Mouse (Mus musculus) neural tube, embryonic 14.5 days (tissue): Measurements from ENCODE around the gene Necab3. TPM values are rescaled to one million over a fixed set of nuclear protein-coding genes. Genes with fewer than 3 reads are reported as not detected.

ENCODE experiments used
- ATAC-seq: fragments of 200-750 bp; cut with Nextera tagmentation; 2 replicates; pipeline ENCODE4 v1.8.0; 2017; ENCODE audit warnings: low read depth, mild to moderate bottlenecking, moderate TSS enrichment, moderate library complexity
- H3K27ac ChIP-seq: fragments of 300-500 bp; sonication (generic); 2 replicates; pipeline ENCODE4 v1.5.1; 2014; ENCODE audit warnings: low read depth, mild to moderate bottlenecking, control low read depth, low read length, moderate library complexity, mixed read lengths
- H3K27me3 ChIP-seq: fragments of 300-500 bp; sonication (generic); 2 replicates; pipeline ENCODE4 v1.6.1; 2014; ENCODE audit warnings: low read length; ENCODE audit not compliant: control insufficient read depth, insufficient read depth
- H3K36me3 ChIP-seq: fragments of 300-500 bp; sonication (generic); 2 replicates; pipeline ENCODE4 v1.6.1; 2014; ENCODE audit warnings: low read length, mixed read lengths; ENCODE audit not compliant: control insufficient read depth, insufficient read depth
- H3K4me1 ChIP-seq: fragments of 300-500 bp; sonication (generic); 2 replicates; pipeline ENCODE4 v1.6.1; 2014; ENCODE audit warnings: low read length; ENCODE audit not compliant: control insufficient read depth, insufficient read depth
- H3K4me2 ChIP-seq: fragments of 300-500 bp; sonication (generic); 2 replicates; pipeline ENCODE4 v1.6.1; 2014; ENCODE audit warnings: mild to moderate bottlenecking, low read depth, low read length, control low read depth
- H3K4me3 ChIP-seq: fragments of 300-500 bp; sonication (generic); 2 replicates; pipeline ENCODE4 v1.5.1; 2014; ENCODE audit warnings: low read depth, low read length, control low read depth, mixed read lengths
- H3K9ac ChIP-seq: fragments of 300-500 bp; sonication (generic); replicated peaks from 2 replicates; pipeline ENCODE4 v1.6.1; 2014; ENCODE audit warnings: low read depth, mild to moderate bottlenecking, control low read depth, low read length, mixed read lengths
- H3K9me3 ChIP-seq: fragments of 300-500 bp; sonication (generic); 2 replicates; pipeline ENCODE4 v1.6.1; 2016; ENCODE audit warnings: low read length; ENCODE audit not compliant: control insufficient read depth
- WGBS: fragments of 180-500 bp; shearing (Covaris S2); extraction: QIAGEN DNeasy Blood & Tissue Kit; methylation state at CpG from one replicate; pipeline ENCODE4 v1.1.7; 2014; 5-methylcytosine and 5-hydroxymethylcytosine counted together
- polyA plus RNA-seq: library from polyadenylated mRNA; unstranded; fragments of >200 nt; fragmentation: Nextera tagmentation; extraction: Ambion mirVana; gene quantifications from 2 replicates; pipeline ENCODE4 v1.2.1, GENCODE M21; 2014

Necab3 gene
- polyA plus RNA-seq, 1 experiment from 2014 or later: 16.8 TPM

DNA sequence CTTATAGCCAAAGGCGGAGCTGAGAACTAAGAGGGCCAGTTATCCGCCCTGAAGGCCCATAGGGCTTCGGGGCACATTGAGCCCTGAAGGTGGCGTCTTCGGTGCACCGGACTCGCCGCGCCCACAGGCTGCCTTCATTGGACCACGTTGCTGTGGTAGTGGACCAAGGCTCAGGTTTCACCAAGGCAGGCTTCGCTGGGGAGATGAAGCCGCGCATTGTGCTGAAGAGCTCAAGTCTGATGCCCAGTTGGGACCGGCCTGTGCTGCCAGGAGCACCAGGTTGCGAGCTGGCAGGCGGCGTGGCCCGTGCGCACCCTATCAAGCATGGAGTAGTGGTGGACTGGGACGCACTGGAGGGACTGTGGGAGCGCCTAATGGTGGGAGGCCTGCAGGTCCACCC is 6.8 kb downstream of the Necab3 start:
- H3K4me3 ChIP-seq: no peak overlapping the region

DNA sequence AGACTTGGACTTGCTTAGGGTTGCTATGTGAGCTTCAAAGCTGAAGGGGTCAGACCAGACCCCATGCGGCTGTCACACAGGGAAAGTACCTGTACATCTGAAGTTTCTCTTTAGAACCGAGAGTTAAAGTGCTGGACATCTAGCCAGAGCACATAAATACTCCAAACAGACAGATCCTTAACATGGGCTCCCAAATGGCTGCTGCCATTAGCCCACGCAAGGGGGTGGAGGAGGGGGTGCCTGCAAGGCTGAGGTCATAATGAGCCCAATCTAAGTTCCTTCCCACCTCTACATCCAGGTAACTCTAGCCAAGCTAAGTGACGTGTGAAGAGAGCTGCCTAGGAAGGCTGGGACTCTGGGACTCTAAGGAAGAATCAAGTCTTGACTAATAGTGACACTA is 7.2 kb downstream of the Necab3 start, which contains the start of gene Actl10:
Gene Actl10 (plus strand): TSS at position 301 of the 400 bp plus-strand sequence.
- Histone ChIP-seq H3K4me1 (peaks cover 9% of the 10 kb centered on the region; the same call in 1 of the 2 replicates), H3K9ac (no peak within 1 kb of the TSS), H3K27me3 (peaks cover 2% of the 10 kb centered on the region; the same call in 1 of the 2 replicates), H3K27ac (peak within 1 kb of the TSS; percentile 35; the same call in 1 of the 2 replicates), H3K4me3 (no peak within 1 kb of the TSS), H3K4me2 (peak within 1 kb of the TSS; percentile 4; the same call in 1 of the 2 replicates), H3K36me3 (no peaks in the 10 kb centered on the region), H3K9me3 (no peaks in the 10 kb centered on the region)
- WGBS: 86% methylated on average over 4 of the region's 4 CpGs
- no peak for ATAC-seq

More for the DNA sequence above, 6.8 kb downstream of the Necab3 start:
- Histone ChIP-seq H3K9ac (no peak overlapping the region), H3K36me3 (no peaks in the 10 kb centered on the region), H3K27me3 (peaks cover 2% of the 10 kb centered on the region; the same call in 1 of the 2 replicates), H3K4me1 (peaks cover 9% of the 10 kb centered on the region; the same call in 1 of the 2 replicates), H3K9me3 (no peaks in the 10 kb centered on the region), H3K27ac (no peak overlapping the region), H3K4me2 (peak overlapping the region; percentile 4; the same call in 1 of the 2 replicates)
- ATAC-seq: no peak
- WGBS: 40% methylated on average over 21 of the region's 21 CpGs

GRCm38 (mm10) chr2:154550937-154551336 is 7.8 kb downstream of the Necab3 start:
- Histone ChIP-seq H3K9me3 (no peaks in the 10 kb centered on the region), H3K9ac (no peak overlapping the region), H3K27me3 (peaks cover 2% of the 10 kb centered on the region; the same call in 1 of the 2 replicates), H3K27ac (no peak overlapping the region), H3K4me1 (peaks cover 9% of the 10 kb centered on the region; the same call in 1 of the 2 replicates), H3K4me3 (no peak overlapping the region), H3K36me3 (no peaks in the 10 kb centered on the region), H3K4me2 (no peak overlapping the region)
- no peak for ATAC-seq
- whole genome bisulfite sequencing: 82% methylated on average over 2 of the region's 2 CpGs

GRCm38 (mm10) chr2:154549886-154550189 is 8.9 kb downstream of the Necab3 start:
- H3K27ac ChIP-seq: no peak overlapping the region
- ATAC-seq: no peak
- H3K9me3 ChIP-seq: no peaks in the 10 kb centered on the region
- peak overlapping the region; percentile 85 for H3K4me2 ChIP-seq
- H3K4me3 ChIP-seq: peak overlapping the region; percentile 37
- no peaks in the 10 kb centered on the region for H3K36me3 ChIP-seq
- H3K9ac ChIP-seq: no peak overlapping the region
- 13% methylated on average over 19 of the region's 20 CpGs for WGBS
- peaks cover 2% of the 10 kb centered on the region; the same call in 1 of the 2 replicates for H3K27me3 ChIP-seq
- peaks cover 9% of the 10 kb centered on the region; the same call in 1 of the 2 replicates for H3K4me1 ChIP-seq

GRCm38 (mm10) chr2:154549127-154549885 is 9.4 kb downstream of the Necab3 start:
- H3K4me1 ChIP-seq: peaks cover 9% of the 10 kb centered on the region; the same call in 1 of the 2 replicates
- H3K36me3 ChIP-seq: no peaks in the 10 kb centered on the region
- no peak overlapping the region for H3K27ac ChIP-seq
- H3K4me3 ChIP-seq: peak overlapping the region; percentile 37
- H3K9ac ChIP-seq: peak overlapping the region; percentile 54
- H3K4me2 ChIP-seq: peak overlapping the region; percentile 85
- peaks cover 2% of the 10 kb centered on the region; the same call in 1 of the 2 replicates for H3K27me3 ChIP-seq
- ATAC-seq: peak; percentile 68
- WGBS: 4% methylated on average over 39 of the region's 48 CpGs
- no peaks in the 10 kb centered on the region for H3K9me3 ChIP-seq

DNA sequence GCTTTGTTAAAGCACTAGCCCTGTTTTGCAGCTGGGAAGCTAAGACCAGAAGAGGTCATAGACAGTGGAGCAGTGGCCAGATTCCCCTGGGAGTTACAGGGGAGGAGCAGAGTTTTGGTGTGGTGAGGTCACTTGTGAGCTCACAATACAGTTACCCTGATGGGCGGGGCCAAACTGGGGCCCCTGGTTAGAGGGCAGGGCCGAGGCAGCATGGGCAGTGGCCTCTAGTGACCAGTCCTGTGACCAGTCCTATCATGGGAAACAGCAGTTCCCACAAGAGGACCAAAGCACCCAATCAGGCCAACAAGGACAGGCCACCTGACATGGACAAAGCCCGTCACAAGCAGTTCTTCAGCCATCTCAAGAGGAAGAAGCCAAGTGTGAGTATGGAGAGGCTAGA is 10.0 kb downstream of the Necab3 start:
- Histone ChIP-seq H3K4me2 (no peak overlapping the region), H3K27me3 (peaks cover 2% of the 10 kb centered on the region; the same call in 1 of the 2 replicates), H3K4me3 (no peak overlapping the region), H3K4me1 (peaks cover 9% of the 10 kb centered on the region; the same call in 1 of the 2 replicates), H3K9me3 (no peaks in the 10 kb centered on the region), H3K36me3 (no peaks in the 10 kb centered on the region), H3K9ac (no peak overlapping the region), H3K27ac (no peak overlapping the region)
- no peak for ATAC-seq
- WGBS: 41% methylated on average over 3 of the region's 3 CpGs

GRCm38 (mm10) chr2:154546711-154547110 is 12.0 kb downstream of the Necab3 start, which contains the start of gene 1700003F12Rik:
Gene 1700003F12Rik, plus strand, starts transcription at chr2:154547085.
- Histone ChIP-seq H3K4me2 (no peak within 1 kb of the TSS), H3K36me3 (no peaks in the 10 kb centered on the region), H3K4me1 (peaks cover 5% of the 10 kb centered on the region; the same call in 1 of the 2 replicates), H3K27ac (no peak within 1 kb of the TSS), H3K4me3 (no peak within 1 kb of the TSS), H3K9me3 (no peaks in the 10 kb centered on the region), H3K9ac (no peak within 1 kb of the TSS), H3K27me3 (peaks cover 2% of the 10 kb centered on the region; the same call in 1 of the 2 replicates)
- no peak for ATAC-seq
- 90% methylated on average over 10 of the region's 10 CpGs for WGBS

- no peaks in the 10 kb centered on the region for H3K36me3 ChIP-seq
Measured at GRCm38 (mm10) chr2:154543567-154544347, 14.9 kb downstream of the Necab3 start.

More at GRCm38 (mm10) chr2:154543567-154544347, 14.9 kb downstream of the Necab3 start:
- Histone ChIP-seq H3K4me3 (no peak overlapping the region), H3K9ac (no peak overlapping the region), H3K4me2 (no peak overlapping the region), H3K9me3 (no peaks in the 10 kb centered on the region), H3K27me3 (no peaks in the 10 kb centered on the region), H3K27ac (peak overlapping the region; percentile 39; the same call in 1 of the 2 replicates), H3K4me1 (peaks cover 4% of the 10 kb centered on the region; the same call in 1 of the 2 replicates)
- peak; percentile 44; the same call in 1 of the 2 replicates for ATAC-seq
- WGBS: 80% methylated on average over 9 of the region's 9 CpGs
